Comparison of ENCODE assay signal across 16 mouse cellular contexts in the genomic region with DNA sequence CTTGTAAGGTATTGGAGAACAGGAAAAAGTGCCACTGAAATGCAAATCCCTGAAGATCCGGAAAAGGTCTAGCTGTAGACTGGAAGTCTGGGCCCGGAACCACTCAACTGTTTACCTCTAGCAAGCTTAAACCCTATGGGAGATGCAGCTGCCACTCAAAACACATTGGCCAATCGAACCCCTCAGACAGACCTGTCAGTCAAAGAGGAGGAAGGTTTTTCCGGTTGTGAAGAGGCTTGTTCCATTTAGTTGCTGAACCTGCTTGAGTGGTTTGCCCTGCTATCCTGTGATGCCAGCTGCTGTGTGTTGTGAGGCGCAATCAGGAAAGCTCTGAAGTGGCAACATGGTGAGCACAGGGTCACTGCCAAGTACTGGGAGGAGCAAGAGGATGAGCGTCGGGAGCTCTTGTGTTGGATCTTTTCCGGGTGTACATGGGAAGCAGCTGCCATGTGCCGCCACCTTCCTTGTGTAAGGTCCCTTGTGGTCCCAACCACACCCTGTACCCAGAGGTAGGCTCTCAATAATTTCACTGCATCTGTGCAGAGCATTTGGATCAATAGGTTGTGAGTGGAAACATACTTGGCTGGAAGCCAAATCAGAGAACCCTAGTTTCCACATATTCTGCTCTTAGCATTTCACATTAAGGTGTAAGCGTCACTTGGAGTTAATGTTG. TPM values are rescaled to one million over a fixed set of nuclear protein-coding genes. Genes with fewer than 3 reads are reported as not detected.
DNase-seq lines count a peak whose midpoint lies in the region; ATAC-seq and TF ChIP-seq lines count a peak whose summit lies in the region.
"Had no signal": no experiment of that assay in that cellular context is flagged by ENCODE, and none has a peak within 500 bp of the region (broad histone marks: within the 10 kb centered on the region; RNA-seq: fewer than 3 reads in every experiment).

No protein-coding gene starts in this region.

- WGBS in neural tube, embryonic 11.5 days = 67% methylated on average over 10 of the region's 10 CpGs
- 64% methylated on average over 10 of the region's 10 CpGs for WGBS in embryonic facial prominence, embryonic 10.5 days
- 71% methylated on average over 10 of the region's 10 CpGs for WGBS in midbrain, postnatal 0 days

- peaks cover 21% of the 10 kb centered on the region for H3K4me1 ChIP-seq in erythroblast, embryonic 14.5 days (ENCODE audit: control insufficient read depth)
- no peaks in the 10 kb centered on the region for H3K4me1 ChIP-seq in neural tube, embryonic 11.5 days (ENCODE audit: control insufficient read depth, insufficient read depth, low read length)
- no peaks in the 10 kb centered on the region for H3K4me1 ChIP-seq in embryonic facial prominence, embryonic 10.5 days
- no peaks in the 10 kb centered on the region for H3K4me1 ChIP-seq in midbrain, postnatal 0 days (ENCODE audit: insufficient read depth, low read length)
- H3K4me1 ChIP-seq: embryonic facial prominence, embryonic 15.5 days; hindbrain, embryonic 10.5 days; limb, embryonic 15.5 days had no signal

- no peaks in the 10 kb centered on the region for H3K27me3 ChIP-seq in erythroblast, embryonic 14.5 days (ENCODE audit: control insufficient read depth)
- no peaks in the 10 kb centered on the region for H3K27me3 ChIP-seq in neural tube, embryonic 11.5 days (ENCODE audit: control insufficient read depth, insufficient read depth, low read length)
- no peaks in the 10 kb centered on the region for H3K27me3 ChIP-seq in embryonic facial prominence, embryonic 10.5 days (replicated peaks; ENCODE audit: low read depth, poor library complexity, severe bottlenecking)
- no peaks in the 10 kb centered on the region for H3K27me3 ChIP-seq in midbrain, postnatal 0 days (ENCODE audit: insufficient read depth, low read length)
- H3K27me3 ChIP-seq: embryonic facial prominence, embryonic 15.5 days; limb, embryonic 15.5 days had no signal

- no peaks in the 10 kb centered on the region for H3K9me3 ChIP-seq in erythroblast, embryonic 14.5 days (ENCODE audit: control insufficient read depth, low read length)
- H3K9me3 ChIP-seq in neural tube, embryonic 11.5 days (ENCODE audit: control insufficient read depth, low read length) = no peaks in the 10 kb centered on the region
- H3K9me3 ChIP-seq in embryonic facial prominence, embryonic 10.5 days = no peaks in the 10 kb centered on the region
- no peaks in the 10 kb centered on the region for H3K9me3 ChIP-seq in midbrain, postnatal 0 days (ENCODE audit: low read length)
- H3K9me3 ChIP-seq: embryonic facial prominence, embryonic 15.5 days; hindbrain, embryonic 10.5 days; limb, embryonic 15.5 days had no signal

- H3K4me3 ChIP-seq in erythroblast, embryonic 14.5 days (replicated peaks) = peak overlapping the region; percentile 60
- H3K4me3 ChIP-seq in neural tube, embryonic 11.5 days (ENCODE audit: low read depth, low read length) = no peak overlapping the region
- peak overlapping the region; percentile 23; the same call in 1 of the 2 replicates for H3K4me3 ChIP-seq in embryonic facial prominence, embryonic 10.5 days
- H3K4me3 ChIP-seq in midbrain, postnatal 0 days (ENCODE audit: low read depth, low read length) = no peak overlapping the region
- H3K4me3 ChIP-seq: embryonic facial prominence, embryonic 15.5 days; hindbrain, embryonic 10.5 days; limb, embryonic 15.5 days had no signal

- H3K36me3 ChIP-seq in erythroblast, embryonic 14.5 days (ENCODE audit: control insufficient read depth) = no peaks in the 10 kb centered on the region
- no peaks in the 10 kb centered on the region for H3K36me3 ChIP-seq in neural tube, embryonic 11.5 days (ENCODE audit: control insufficient read depth, insufficient read depth, low read length)
- no peaks in the 10 kb centered on the region for H3K36me3 ChIP-seq in embryonic facial prominence, embryonic 10.5 days (replicated peaks)
- H3K36me3 ChIP-seq in midbrain, postnatal 0 days (ENCODE audit: insufficient read depth, low read length) = no peaks in the 10 kb centered on the region
- H3K36me3 ChIP-seq: embryonic facial prominence, embryonic 15.5 days; hindbrain, embryonic 10.5 days; limb, embryonic 15.5 days had no signal

- TF ChIP-seq CTCF in midbrain, postnatal 0 days (IDR thresholded peaks at IDR 0.05) = no peak

- no peak for ATAC-seq in erythroblast, adult 5-6 weeks (replicated peaks; ENCODE audit: low FRiP score, poor library complexity, severe bottlenecking)
- ATAC-seq in neural tube, embryonic 11.5 days (ENCODE audit: insufficient read depth, low FRiP score, low TSS enrichment) = no peak
- no peak for ATAC-seq in midbrain, postnatal 0 days (ENCODE audit: low FRiP score)

- H3K9ac ChIP-seq in neural tube, embryonic 11.5 days (ENCODE audit: low read length) = no peak overlapping the region
- H3K9ac ChIP-seq in midbrain, postnatal 0 days (replicated peaks; ENCODE audit: low read length, poor library complexity, severe bottlenecking) = no peak overlapping the region
- H3K9ac ChIP-seq: embryonic facial prominence, embryonic 15.5 days; limb, embryonic 15.5 days had no signal

- no peak overlapping the region for H3K4me2 ChIP-seq in neural tube, embryonic 11.5 days (ENCODE audit: low read depth)
- H3K4me2 ChIP-seq in midbrain, postnatal 0 days (ENCODE audit: low read depth, low read length, poor library complexity, severe bottlenecking) = no peak overlapping the region
- H3K4me2 ChIP-seq: embryonic facial prominence, embryonic 15.5 days; limb, embryonic 15.5 days had no signal

- no peak overlapping the region for H3K27ac ChIP-seq in neural tube, embryonic 11.5 days (ENCODE audit: low read depth, low read length)
- no peak overlapping the region for H3K27ac ChIP-seq in embryonic facial prominence, embryonic 10.5 days (replicated peaks)
- H3K27ac ChIP-seq in midbrain, postnatal 0 days (ENCODE audit: low read depth, low read length) = no peak overlapping the region
- H3K27ac ChIP-seq: embryonic facial prominence, embryonic 15.5 days; hindbrain, embryonic 10.5 days; limb, embryonic 15.5 days had no signal

- DNase-seq in neural tube, embryonic 11.5 days (ENCODE audit: low spot score) = peak; percentile 10
- no peak for DNase-seq in neural tube, embryonic 10.5 days (ENCODE audit: extremely low spot score, low spot score)
- peak; percentile 7 for DNase-seq in embryonic facial prominence, embryonic 10.5 days (ENCODE audit: low spot score)
- peak; percentile 47 for DNase-seq in testis, postnatal 14 days (ENCODE audit: low spot score)
- no peak for DNase-seq in midbrain, postnatal 0 days (ENCODE audit: low spot score)
- no peak for DNase-seq in cerebellum, postnatal 36 days
- DNase-seq: midbrain, embryonic 14.5 days; right cerebral cortex, postnatal 4 days had no signal

RNA-seq across cellular contexts. Expression of gene Olfr761, which starts 42.9 kb away (rescaled TPM):
- not detected in 2 replicates for polyA plus RNA-seq in erythroblast, embryonic 14.5 days (2012)
- not detected in 2 replicates for total RNA-seq in erythroblast, adult 5-6 weeks (2015; ENCODE audit: low replicate concordance)
- total RNA-seq in erythroblast, adult 5-6 weeks (2017; ENCODE audit: low replicate concordance) = not detected in 2 replicates
- polyA plus RNA-seq in neural tube, embryonic 11.5 days (2014; fragmentation: Nextera tagmentation; extraction: Ambion mirVana) = not detected in 2 replicates
- not detected in 2 replicates for polyA plus RNA-seq in embryonic facial prominence, embryonic 10.5 days (2016; fragmentation: Nextera tagmentation; extraction: Ambion mirVana)
- total RNA-seq in midbrain, postnatal 0 days (2014; rRNA removed) = not detected in 2 replicates
- not detected in 2 replicates for polyA plus RNA-seq in midbrain, postnatal 0 days (2015; fragmentation: Nextera tagmentation; extraction: Ambion mirVana)
- total RNA-seq: gastrocnemius, adult 18-20 months; neutrophil, adult 5-6 weeks had no signal
- polyA plus RNA-seq: embryonic facial prominence, embryonic 15.5 days; hindbrain, embryonic 10.5 days; kidney, embryonic 16.5 days; limb, embryonic 15.5 days; midbrain, embryonic 14.5 days had no signal

Comparison
In these comparisons a context has a peak if more than half of its experiments do, and no peak if none do; other contexts are left out.
1. DNase-seq: peak in neural tube, embryonic 11.5 days (single experiment), embryonic facial prominence, embryonic 10.5 days (single experiment) and testis, postnatal 14 days (single experiment); none in neural tube, embryonic 10.5 days (single experiment), midbrain, postnatal 0 days (single experiment) and cerebellum, postnatal 36 days (0 of 2).
2. H3K4me3 ChIP-seq: peak in erythroblast, embryonic 14.5 days (single experiment) and embryonic facial prominence, embryonic 10.5 days (single experiment); none in neural tube, embryonic 11.5 days (single experiment) and midbrain, postnatal 0 days (single experiment).